Mouse (Mus musculus): ENCODE measurements at regions not wholly inside any gene's neighbourhood (a gene's known extent, or its start where the extent isn't known, plus 50 kb on each side); places are given as distances from the start of the nearest gene placed in this dataset.

- Histone ChIP-seq H3K9ac (replicated peaks; ENCODE audit: low read length) (no peak overlapping the region), H3K4me3 (ENCODE audit: low read depth, low read length) (no peak overlapping the region), H3K27ac (replicated peaks; ENCODE audit: low read depth, low read length) (no peak overlapping the region), H3K27me3 (ENCODE audit: control insufficient read depth, insufficient read depth, low read length) (no peaks in the 10 kb centered on the region), H3K36me3 (replicated peaks; ENCODE audit: control insufficient read depth, insufficient read depth, low read depth, low read length) (no peaks in the 10 kb centered on the region), H3K4me2 (ENCODE audit: low read depth, low read length) (no peak overlapping the region), H3K9me3 (replicated peaks; ENCODE audit: control insufficient read depth, low read length) (no peaks in the 10 kb centered on the region), H3K4me1 (ENCODE audit: control insufficient read depth, insufficient read depth, low read length) (no peaks in the 10 kb centered on the region)
- WGBS: 36% methylated on average over 6 of the region's 6 CpGs
- DNase-seq (ENCODE audit: low spot score) (peak; percentile 38), ATAC-seq (replicated peaks; ENCODE audit: insufficient number of reproducible peaks, low FRiP score, low TSS enrichment, low read depth) (no peak)
These were observed 213.1 kb upstream of the Mctp2 start for GRCm38 (mm10) chr7:72519359-72520115.

DNA sequence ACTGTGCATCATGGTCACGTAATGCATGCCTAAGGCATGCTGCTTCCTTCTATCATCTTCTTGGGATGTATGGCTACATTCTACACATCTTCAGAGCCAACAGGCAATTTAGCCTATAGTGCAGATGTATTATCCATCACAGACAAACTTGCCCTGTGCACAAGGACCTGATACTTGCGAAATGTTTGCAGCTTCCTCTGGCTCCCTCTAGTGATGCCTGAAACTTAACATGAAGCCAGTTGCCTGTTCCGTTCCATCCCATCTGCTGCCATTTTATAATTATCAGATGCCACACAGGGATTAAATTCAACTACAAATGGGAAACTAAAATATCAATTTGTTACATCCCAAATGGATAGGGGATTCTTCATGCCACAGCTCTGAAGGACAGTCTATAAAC lies 222.5 kb upstream of the Mctp2 start:
- H3K9me3 ChIP-seq (replicated peaks; ENCODE audit: control insufficient read depth, low read length): no peaks in the 10 kb centered on the region
- no peaks in the 10 kb centered on the region for H3K4me1 ChIP-seq (ENCODE audit: control insufficient read depth, insufficient read depth, low read length)
- no peak overlapping the region for H3K9ac ChIP-seq (replicated peaks; ENCODE audit: low read length)
- H3K4me2 ChIP-seq (ENCODE audit: low read depth, low read length): no peak overlapping the region
- H3K27me3 ChIP-seq (ENCODE audit: control insufficient read depth, insufficient read depth, low read length): no peaks in the 10 kb centered on the region
- 85% methylated on average over 3 of the region's 3 CpGs for WGBS
- ATAC-seq (replicated peaks; ENCODE audit: insufficient number of reproducible peaks, low FRiP score, low TSS enrichment, low read depth) (no peak), DNase-seq (ENCODE audit: low spot score) (peak; percentile 33)
- H3K4me3 ChIP-seq (ENCODE audit: low read depth, low read length): no peak overlapping the region
- no peaks in the 10 kb centered on the region for H3K36me3 ChIP-seq (replicated peaks; ENCODE audit: control insufficient read depth, insufficient read depth, low read depth, low read length)
- no peak overlapping the region for H3K27ac ChIP-seq (replicated peaks; ENCODE audit: low read depth, low read length)

- Histone ChIP-seq H3K27ac (replicated peaks; ENCODE audit: low read depth, low read length) (no peak overlapping the region), H3K9ac (replicated peaks; ENCODE audit: low read length) (no peak overlapping the region), H3K4me1 (ENCODE audit: control insufficient read depth, insufficient read depth, low read length) (no peaks in the 10 kb centered on the region), H3K27me3 (ENCODE audit: control insufficient read depth, insufficient read depth, low read length) (no peaks in the 10 kb centered on the region), H3K4me3 (ENCODE audit: low read depth, low read length) (no peak overlapping the region), H3K9me3 (replicated peaks; ENCODE audit: control insufficient read depth, low read length) (no peaks in the 10 kb centered on the region), H3K4me2 (ENCODE audit: low read depth, low read length) (no peak overlapping the region), H3K36me3 (replicated peaks; ENCODE audit: control insufficient read depth, insufficient read depth, low read depth, low read length) (no peaks in the 10 kb centered on the region)
- no peak for DNase-seq (ENCODE audit: low spot score)
- 68% methylated on average over 6 of the region's 6 CpGs for WGBS
- ATAC-seq (replicated peaks; ENCODE audit: insufficient number of reproducible peaks, low FRiP score, low TSS enrichment, low read depth): no peak
These were observed 231.9 kb upstream of the Mctp2 start for GRCm38 (mm10) chr7:72538288-72538687.

- H3K27ac ChIP-seq (replicated peaks; ENCODE audit: low read depth, low read length): no peak overlapping the region
- no peak overlapping the region for H3K4me2 ChIP-seq (ENCODE audit: low read depth, low read length)
- no peaks in the 10 kb centered on the region for H3K27me3 ChIP-seq (ENCODE audit: control insufficient read depth, insufficient read depth, low read length)
- DNase-seq (ENCODE audit: low spot score) (no peak), ATAC-seq (replicated peaks; ENCODE audit: insufficient number of reproducible peaks, low FRiP score, low TSS enrichment, low read depth) (no peak)
- H3K9me3 ChIP-seq (replicated peaks; ENCODE audit: control insufficient read depth, low read length): no peaks in the 10 kb centered on the region
- H3K36me3 ChIP-seq (replicated peaks; ENCODE audit: control insufficient read depth, insufficient read depth, low read depth, low read length): no peaks in the 10 kb centered on the region
- H3K4me1 ChIP-seq (ENCODE audit: control insufficient read depth, insufficient read depth, low read length): no peaks in the 10 kb centered on the region
- H3K9ac ChIP-seq (replicated peaks; ENCODE audit: low read length): no peak overlapping the region
- H3K4me3 ChIP-seq (ENCODE audit: low read depth, low read length): no peak overlapping the region
These were observed 233.5 kb upstream of the Mctp2 start for GRCm38 (mm10) chr7:72539915-72540314.

- Histone ChIP-seq H3K36me3 (replicated peaks; ENCODE audit: control insufficient read depth, insufficient read depth, low read depth, low read length) (no peaks in the 10 kb centered on the region), H3K27me3 (ENCODE audit: control insufficient read depth, insufficient read depth, low read length) (no peaks in the 10 kb centered on the region), H3K9me3 (replicated peaks; ENCODE audit: control insufficient read depth, low read length) (no peaks in the 10 kb centered on the region), H3K4me1 (ENCODE audit: control insufficient read depth, insufficient read depth, low read length) (no peaks in the 10 kb centered on the region), H3K4me2 (ENCODE audit: low read depth, low read length) (no peak overlapping the region), H3K9ac (replicated peaks; ENCODE audit: low read length) (no peak overlapping the region), H3K4me3 (ENCODE audit: low read depth, low read length) (no peak overlapping the region), H3K27ac (replicated peaks; ENCODE audit: low read depth, low read length) (no peak overlapping the region; the same call in 1 of the 2 replicates)
- peak; percentile 40 for DNase-seq (ENCODE audit: low spot score)
- ATAC-seq (replicated peaks; ENCODE audit: insufficient number of reproducible peaks, low FRiP score, low TSS enrichment, low read depth): no peak
- 43% methylated on average over 14 of the region's 14 CpGs for WGBS
These were observed 235.4 kb upstream of the Mctp2 start for GRCm38 (mm10) chr7:72541521-72542478.

- Histone ChIP-seq H3K9ac (replicated peaks; ENCODE audit: low read length) (no peak overlapping the region), H3K27me3 (ENCODE audit: control insufficient read depth, insufficient read depth, low read length) (no peaks in the 10 kb centered on the region), H3K27ac (replicated peaks; ENCODE audit: low read depth, low read length) (no peak overlapping the region), H3K36me3 (replicated peaks; ENCODE audit: control insufficient read depth, insufficient read depth, low read depth, low read length) (no peaks in the 10 kb centered on the region), H3K4me2 (ENCODE audit: low read depth, low read length) (no peak overlapping the region), H3K4me1 (ENCODE audit: control insufficient read depth, insufficient read depth, low read length) (no peaks in the 10 kb centered on the region), H3K4me3 (ENCODE audit: low read depth, low read length) (no peak overlapping the region), H3K9me3 (replicated peaks; ENCODE audit: control insufficient read depth, low read length) (no peaks in the 10 kb centered on the region)
- ATAC-seq (replicated peaks; ENCODE audit: insufficient number of reproducible peaks, low FRiP score, low TSS enrichment, low read depth): no peak
- no peak for DNase-seq (ENCODE audit: low spot score)
- WGBS: 81% methylated on average over 4 of the region's 4 CpGs
These were observed 237.1 kb upstream of the Mctp2 start for GRCm38 (mm10) chr7:72543501-72543900.

DNA sequence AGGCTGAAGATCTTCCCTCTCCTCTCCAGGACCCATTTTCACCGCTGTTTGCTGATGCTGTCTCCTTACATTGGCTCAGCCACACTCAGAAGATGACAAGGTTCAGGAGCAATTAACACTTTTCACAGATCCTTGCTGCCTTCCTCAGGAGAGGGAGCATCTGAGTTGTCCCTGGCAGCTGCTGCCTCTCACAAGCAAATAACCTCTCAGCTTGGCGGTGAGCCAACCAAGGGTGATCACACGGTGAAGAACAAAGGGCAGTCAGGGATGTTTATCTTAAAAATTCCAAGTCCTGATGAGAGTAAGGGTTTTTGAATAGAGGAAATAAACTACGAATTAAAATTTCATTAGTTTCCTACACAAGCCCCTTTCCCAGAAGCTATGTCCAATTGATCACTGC lies 237.5 kb upstream of the Mctp2 start:
- 61% methylated on average over 4 of the region's 4 CpGs for WGBS
- ATAC-seq (replicated peaks; ENCODE audit: insufficient number of reproducible peaks, low FRiP score, low TSS enrichment, low read depth): no peak
- Histone ChIP-seq H3K9ac (replicated peaks; ENCODE audit: low read length) (no peak overlapping the region), H3K27ac (replicated peaks; ENCODE audit: low read depth, low read length) (no peak overlapping the region), H3K27me3 (ENCODE audit: control insufficient read depth, insufficient read depth, low read length) (no peaks in the 10 kb centered on the region), H3K36me3 (replicated peaks; ENCODE audit: control insufficient read depth, insufficient read depth, low read depth, low read length) (no peaks in the 10 kb centered on the region), H3K4me2 (ENCODE audit: low read depth, low read length) (no peak overlapping the region), H3K4me3 (ENCODE audit: low read depth, low read length) (no peak overlapping the region), H3K9me3 (replicated peaks; ENCODE audit: control insufficient read depth, low read length) (no peaks in the 10 kb centered on the region), H3K4me1 (ENCODE audit: control insufficient read depth, insufficient read depth, low read length) (no peaks in the 10 kb centered on the region)
- DNase-seq (ENCODE audit: low spot score): no peak

DNA sequence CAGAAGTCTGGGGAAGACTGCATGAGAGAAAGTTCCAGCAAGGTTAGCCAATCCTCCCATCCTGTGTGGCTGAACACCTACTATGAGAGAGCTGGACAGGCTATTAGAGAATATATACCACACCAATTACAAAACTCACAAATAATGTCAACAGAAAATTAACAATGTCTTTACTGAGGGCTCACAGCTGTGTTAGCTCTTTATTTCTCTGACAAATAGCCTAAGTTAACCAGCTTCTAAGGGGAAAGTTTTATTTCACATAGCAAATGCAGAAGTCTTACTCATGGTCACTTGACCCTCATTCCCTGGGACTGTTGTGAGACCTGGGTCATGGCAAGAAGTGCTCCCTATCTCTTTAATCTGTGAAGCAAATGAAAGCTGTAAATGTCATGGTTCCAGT lies 261.0 kb upstream of the Mctp2 start:
- no peaks in the 10 kb centered on the region for H3K9me3 ChIP-seq (replicated peaks; ENCODE audit: control insufficient read depth, low read length)
- H3K36me3 ChIP-seq (replicated peaks; ENCODE audit: control insufficient read depth, insufficient read depth, low read depth, low read length): no peaks in the 10 kb centered on the region
- no peak overlapping the region for H3K27ac ChIP-seq (replicated peaks; ENCODE audit: low read depth, low read length)
- DNase-seq (ENCODE audit: low spot score) (no peak), ATAC-seq (replicated peaks; ENCODE audit: insufficient number of reproducible peaks, low FRiP score, low TSS enrichment, low read depth) (no peak)
- no peaks in the 10 kb centered on the region for H3K4me1 ChIP-seq (ENCODE audit: control insufficient read depth, insufficient read depth, low read length)
- no peaks in the 10 kb centered on the region for H3K27me3 ChIP-seq (ENCODE audit: control insufficient read depth, insufficient read depth, low read length)
- no peak overlapping the region for H3K4me3 ChIP-seq (ENCODE audit: low read depth, low read length)
- no peak overlapping the region for H3K4me2 ChIP-seq (ENCODE audit: low read depth, low read length)
- H3K9ac ChIP-seq (replicated peaks; ENCODE audit: low read length): no peak overlapping the region

All from embryonic facial prominence, embryonic 11.5 days (tissue).